Mouse (Mus musculus) lung, adult 2 months (tissue): ENCODE measurements around the gene Clstn2. TPM values are rescaled to one million over a fixed set of nuclear protein-coding genes. Genes with fewer than 3 reads are reported as not detected.

Source experiments
- DNase-seq: peaks from one replicate; pipeline ENCODE4 v3.0.0; 2022
- H3K4me1 ChIP-seq: fragments of 200-500 bp; 2 replicates; pipeline ENCODE4 v1.6.1; 2011; ENCODE audit warnings: low read length; ENCODE audit not compliant: control insufficient read depth, insufficient read depth
- H3K4me3 ChIP-seq: fragments of 200-500 bp; replicated peaks from 2 replicates; pipeline ENCODE3; 2011; ENCODE audit warnings: low read depth, mild to moderate bottlenecking, control low read depth, low read length; ENCODE audit errors: extremely low read depth
- CTCF ChIP-seq: fragments of 200-500 bp; IDR thresholded peaks from 2 replicates; pipeline ENCODE4 v1.5.1; 2011; ENCODE audit warnings: mild to moderate bottlenecking, low read length, control low read depth; ENCODE audit not compliant: insufficient read depth
- POLR2A ChIP-seq: fragments of 200-500 bp; IDR thresholded peaks from 2 replicates; pipeline ENCODE4 v1.6.1; 2011; ENCODE audit warnings: low read depth, mild to moderate bottlenecking, control low read depth, low read length, borderline replicate concordance; ENCODE audit errors: extremely low read depth
- WGBS: fragments of 180-500 bp; shearing (Covaris S2); methylation state at CpG from one replicate; pipeline ENCODE4 v1.1.7; 2018; 5-methylcytosine and 5-hydroxymethylcytosine counted together
- polyA plus RNA-seq: library from polyadenylated mRNA; depleted of rRNA; stranded (reverse); fragments of >200 nt; gene quantifications from 2 replicates; pipeline ENCODE4 v1.2.3, GENCODE M21; 2012

The Clstn2 gene
- polyA plus RNA-seq, 1 experiment, result 9.9 TPM

DNA sequence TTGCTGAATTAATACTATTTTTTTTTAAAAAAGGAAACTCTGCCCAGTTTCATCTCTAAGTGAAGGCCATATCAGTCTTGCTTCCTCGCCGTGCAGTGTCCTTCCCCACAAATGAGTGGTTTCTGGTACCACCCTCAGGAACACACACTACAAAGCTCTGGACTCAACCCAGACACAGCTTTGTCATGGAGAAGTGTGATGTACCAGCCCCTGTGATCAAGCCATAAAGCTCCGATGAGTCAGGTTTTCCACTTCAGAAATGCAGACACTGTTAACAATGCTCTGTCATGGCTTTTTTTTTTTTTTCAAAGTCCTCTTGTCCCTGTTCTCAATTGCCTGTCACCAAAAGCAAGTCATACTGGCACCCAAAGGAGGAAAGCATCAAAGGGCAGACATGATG, 507.4 kb downstream of the Clstn2 start:
- WGBS, result 86% methylated on average over 3 of the region's 3 CpGs
- TF ChIP-seq CTCF, result no peak
- TF ChIP-seq POLR2A, result no peak
- Histone ChIP-seq H3K4me3 (no peak overlapping the region), H3K4me1 (no peaks in the 10 kb centered on the region)
- DNase-seq, result no peak

DNA sequence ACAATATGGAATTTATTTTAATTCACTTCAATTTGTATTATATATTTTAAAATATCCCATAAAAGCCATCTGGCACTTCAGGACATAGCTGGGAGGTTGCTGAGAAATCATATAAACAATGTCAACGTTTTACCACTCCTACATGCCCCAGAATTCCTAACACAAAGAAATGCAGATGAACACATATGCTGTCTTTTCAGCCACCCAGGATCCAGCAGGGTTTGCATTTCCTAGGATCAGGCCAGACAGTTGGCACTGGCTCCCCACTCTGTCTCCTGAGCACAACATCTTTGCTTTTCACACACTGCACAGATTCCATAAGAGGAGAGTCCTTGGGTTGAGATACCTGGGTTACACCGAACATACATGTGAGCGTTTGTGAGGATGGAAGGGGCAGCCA, 508.1 kb downstream of the Clstn2 start:
- DNase-seq, result no peak
- WGBS, result 71% methylated on average over 3 of the region's 3 CpGs
- Histone ChIP-seq H3K4me3 (no peak overlapping the region), H3K4me1 (no peaks in the 10 kb centered on the region)
- TF ChIP-seq CTCF (no peak), POLR2A (no peak)

DNA sequence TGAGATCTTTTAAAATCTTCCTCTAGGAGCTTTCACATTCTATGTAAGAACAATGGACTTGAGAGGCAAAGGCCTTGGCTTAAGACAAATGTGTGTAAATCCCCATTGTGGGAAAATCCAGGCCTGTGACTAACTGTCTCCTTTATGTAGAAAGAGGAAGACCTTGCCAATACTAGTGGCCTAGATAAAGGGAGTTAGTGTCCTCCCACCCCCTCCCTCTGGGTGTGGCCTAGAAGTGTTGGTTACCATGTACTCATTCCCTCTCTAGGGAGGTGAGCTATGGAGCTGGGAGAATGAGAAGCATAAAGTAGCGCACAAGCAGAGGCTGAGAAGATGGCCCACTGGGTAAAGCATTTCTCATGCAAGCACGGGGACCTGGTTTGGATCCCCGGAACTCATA, 512.2 kb downstream of the Clstn2 start:
- Histone ChIP-seq H3K4me1 (no peaks in the 10 kb centered on the region), H3K4me3 (no peak overlapping the region)
- no peak for TF ChIP-seq CTCF
- no peak for TF ChIP-seq POLR2A
- WGBS, result 88% methylated on average over 3 of the region's 3 CpGs
- no peak for DNase-seq

DNA sequence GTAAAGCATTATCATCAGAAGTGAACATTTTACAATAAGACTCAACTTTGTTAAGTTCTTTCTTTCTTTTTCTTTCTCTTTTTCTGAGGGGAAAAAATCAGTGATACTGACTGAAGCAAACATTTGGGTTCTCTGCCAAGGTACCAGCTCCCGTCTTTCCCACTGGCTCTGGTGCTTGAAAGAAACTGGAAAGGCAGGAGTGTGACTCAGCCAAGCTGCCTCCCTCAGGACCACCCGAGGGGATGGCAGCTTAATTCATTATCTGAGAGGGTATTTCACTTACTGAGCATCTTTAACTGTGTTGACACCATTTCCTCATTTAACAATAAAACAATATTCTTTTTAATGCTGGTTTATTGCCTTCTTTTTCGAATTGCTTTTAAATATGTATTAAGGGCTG, 516.0 kb downstream of the Clstn2 start:
- 53% methylated on average over 3 of the region's 3 CpGs for WGBS

DNA sequence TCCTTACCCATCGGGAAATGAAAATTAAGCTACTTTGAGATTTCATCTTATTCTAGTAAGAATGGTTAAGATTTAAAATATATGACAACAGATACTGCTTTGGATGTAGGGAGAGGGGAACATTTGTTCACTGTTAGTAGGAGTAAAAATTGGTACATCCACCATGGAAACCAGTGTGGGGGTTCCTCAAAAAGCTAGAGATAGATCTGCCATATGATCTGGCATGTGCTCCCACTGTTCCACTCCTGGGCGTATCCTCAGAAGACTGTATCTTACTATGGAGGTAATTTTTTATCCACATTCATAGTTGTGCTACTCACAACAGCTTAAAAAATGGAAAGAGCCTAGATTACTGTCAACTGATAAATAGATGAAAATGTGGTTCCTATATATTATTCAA, 518.3 kb downstream of the Clstn2 start:
- TF ChIP-seq POLR2A (no peak), CTCF (no peak)
- WGBS, result 90% methylated on average over 2 of the region's 2 CpGs

More for the DNA sequence above, 516.0 kb downstream of the Clstn2 start:
- H3K4me1 ChIP-seq, result no peaks in the 10 kb centered on the region
- no peak overlapping the region for H3K4me3 ChIP-seq
- no peak for DNase-seq
- TF ChIP-seq CTCF (no peak), POLR2A (no peak)

DNA sequence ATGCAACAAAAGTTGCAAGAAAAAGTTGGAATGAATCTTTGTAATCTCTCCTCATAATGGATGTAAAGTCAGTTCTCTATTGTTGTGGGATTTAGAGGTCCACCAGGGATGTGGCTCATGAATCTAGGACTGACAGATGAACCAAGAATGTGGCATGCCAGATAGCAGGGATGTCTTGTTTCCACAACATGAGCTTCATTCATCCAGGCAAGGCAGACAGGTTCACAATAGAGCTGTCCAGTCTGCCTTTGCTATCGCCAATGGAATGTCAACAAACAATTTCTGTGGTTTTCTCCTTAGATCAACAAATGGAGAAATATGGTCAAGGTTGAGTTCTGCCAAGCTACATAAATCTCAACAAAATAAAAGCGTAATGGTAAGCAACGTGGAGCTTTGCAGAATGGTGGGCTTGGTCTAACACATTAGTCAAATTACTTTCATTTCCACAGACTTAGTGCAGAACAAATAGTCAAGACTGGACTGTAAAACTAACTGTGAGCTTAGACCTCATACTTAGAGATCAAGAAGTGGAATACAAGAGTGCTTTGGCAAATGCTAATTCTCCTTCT, 520.6 kb downstream of the Clstn2 start:
- Histone ChIP-seq H3K4me3 (no peak overlapping the region), H3K4me1 (no peaks in the 10 kb centered on the region)
- TF ChIP-seq CTCF (no peak), POLR2A (no peak)
- no peak for DNase-seq
- WGBS, result 36% methylated on average over 3 of the region's 3 CpGs

More for the DNA sequence above, 518.3 kb downstream of the Clstn2 start:
- H3K4me3 ChIP-seq, result no peak overlapping the region
- H3K4me1 ChIP-seq, result no peaks in the 10 kb centered on the region
- DNase-seq, result no peak

DNA sequence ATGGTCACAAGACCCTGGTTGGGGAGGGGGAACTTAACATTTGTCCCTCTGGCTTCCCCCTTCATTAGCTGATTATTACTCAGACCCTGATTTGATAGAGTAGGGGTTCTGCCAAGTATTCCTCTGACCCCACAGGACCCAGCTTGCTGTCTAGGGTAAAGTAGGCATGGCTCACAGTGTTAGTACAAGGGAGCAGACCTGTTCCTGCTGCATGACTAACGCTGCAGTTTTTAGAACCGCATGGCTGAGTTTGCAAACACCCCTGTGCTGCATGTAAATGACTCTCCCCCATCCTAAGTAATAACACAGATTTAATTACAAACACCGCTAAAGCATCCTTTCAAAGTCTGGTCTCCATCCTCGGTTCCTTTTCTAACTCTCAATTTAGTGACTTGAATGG, 531.6 kb downstream of the Clstn2 start:
- WGBS, result 69% methylated on average over 4 of the region's 4 CpGs
- TF ChIP-seq CTCF (no peak), POLR2A (no peak)
- Histone ChIP-seq H3K4me1 (no peaks in the 10 kb centered on the region), H3K4me3 (no peak overlapping the region)
- DNase-seq, result no peak

DNA sequence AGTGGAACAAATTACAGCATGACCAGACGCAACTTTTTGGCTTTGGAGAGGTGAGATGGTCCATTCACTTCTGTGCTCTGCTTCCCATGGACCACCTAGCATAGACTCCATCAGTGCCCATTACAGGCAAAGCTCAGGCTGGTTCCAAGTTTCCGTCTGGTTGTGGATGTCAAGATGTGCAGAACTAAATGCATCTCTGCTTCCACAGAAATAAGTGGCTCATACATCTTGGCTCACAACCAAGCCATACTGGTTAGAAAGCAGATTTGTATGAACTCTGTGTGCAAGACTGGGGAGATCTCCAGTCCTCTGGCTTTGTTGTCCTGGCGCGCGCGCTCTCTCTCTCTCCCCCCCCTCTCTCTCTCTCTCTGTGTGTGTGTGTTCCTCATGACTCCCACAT, 537.9 kb downstream of the Clstn2 start:
- DNase-seq, result no peak
- no peak for TF ChIP-seq CTCF
- no peak for TF ChIP-seq POLR2A
- H3K4me3 ChIP-seq, result no peak overlapping the region
- 93% methylated on average over 6 of the region's 6 CpGs for WGBS
- H3K4me1 ChIP-seq, result no peaks in the 10 kb centered on the region; the same call in 1 of the 2 replicates

DNA sequence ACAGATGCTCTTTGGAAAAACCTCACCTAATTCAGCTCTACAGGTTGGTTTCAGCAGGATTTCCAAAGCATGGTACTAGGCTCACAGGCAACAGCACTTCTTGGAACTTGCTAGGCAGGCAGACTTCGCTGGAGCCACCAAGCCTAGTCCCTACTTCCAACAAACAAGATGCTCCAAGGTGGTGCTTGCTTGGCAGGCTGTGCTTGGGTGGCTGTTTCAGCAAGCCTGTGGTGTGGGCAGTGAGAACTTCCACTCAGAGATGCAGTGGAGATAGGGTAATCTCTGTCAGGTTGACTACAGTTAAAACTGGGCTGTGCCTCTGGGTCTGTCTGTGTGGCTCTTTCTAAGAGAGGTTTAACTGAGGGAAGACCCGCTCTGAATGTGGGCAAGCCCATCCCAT, 541.4 kb downstream of the Clstn2 start:
- H3K4me1 ChIP-seq, result no peaks in the 10 kb centered on the region; the same call in 1 of the 2 replicates
- H3K4me3 ChIP-seq, result no peak overlapping the region
- no peak for TF ChIP-seq CTCF
- TF ChIP-seq POLR2A, result no peak
- DNase-seq, result no peak
- WGBS, result 78% methylated on average over 2 of the region's 2 CpGs

DNA sequence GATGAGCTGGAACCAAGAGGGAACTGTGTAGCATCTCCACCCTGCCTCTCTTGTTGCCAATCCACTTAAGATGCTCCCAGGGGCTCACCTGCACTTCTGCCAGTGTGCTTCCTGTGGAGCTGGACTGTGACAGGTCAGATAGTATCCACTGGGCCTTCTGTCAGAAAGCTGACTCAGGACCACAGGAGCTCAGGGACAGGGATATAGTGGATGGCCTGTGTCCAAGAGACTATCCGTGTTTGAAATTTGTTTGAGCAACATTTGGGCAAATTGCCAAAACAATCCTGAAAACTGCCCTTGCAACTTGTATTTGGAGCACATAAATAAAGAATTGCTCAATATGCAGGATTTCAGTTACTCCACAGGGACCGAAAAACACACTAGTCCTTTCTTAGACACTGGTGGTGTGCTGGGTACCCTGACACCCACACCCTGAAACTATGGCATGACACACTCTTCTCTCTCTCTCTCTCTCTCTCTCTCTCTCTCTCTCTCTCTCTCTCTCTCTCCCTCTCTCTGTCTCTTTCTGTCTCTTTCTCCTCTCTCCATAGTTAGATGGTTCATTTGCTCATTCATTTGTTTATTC, 542.3 kb downstream of the Clstn2 start:
- 31% methylated on average over 2 of the region's 2 CpGs for WGBS
- DNase-seq, result peak; percentile 12
- TF ChIP-seq POLR2A (no peak), CTCF (no peak)
- Histone ChIP-seq H3K4me1 (no peaks in the 10 kb centered on the region; the same call in 1 of the 2 replicates), H3K4me3 (no peak overlapping the region)
